Mouse (Mus musculus): ENCODE data around the gene Cdh12. TPM values are rescaled to one million over a fixed set of nuclear protein-coding genes. Genes with fewer than 3 reads are reported as not detected.

Cdh12 gene
- polyA plus RNA-seq (2012; rRNA removed; ENCODE audit: low replicate concordance): not detected in 2 replicates

DNA sequence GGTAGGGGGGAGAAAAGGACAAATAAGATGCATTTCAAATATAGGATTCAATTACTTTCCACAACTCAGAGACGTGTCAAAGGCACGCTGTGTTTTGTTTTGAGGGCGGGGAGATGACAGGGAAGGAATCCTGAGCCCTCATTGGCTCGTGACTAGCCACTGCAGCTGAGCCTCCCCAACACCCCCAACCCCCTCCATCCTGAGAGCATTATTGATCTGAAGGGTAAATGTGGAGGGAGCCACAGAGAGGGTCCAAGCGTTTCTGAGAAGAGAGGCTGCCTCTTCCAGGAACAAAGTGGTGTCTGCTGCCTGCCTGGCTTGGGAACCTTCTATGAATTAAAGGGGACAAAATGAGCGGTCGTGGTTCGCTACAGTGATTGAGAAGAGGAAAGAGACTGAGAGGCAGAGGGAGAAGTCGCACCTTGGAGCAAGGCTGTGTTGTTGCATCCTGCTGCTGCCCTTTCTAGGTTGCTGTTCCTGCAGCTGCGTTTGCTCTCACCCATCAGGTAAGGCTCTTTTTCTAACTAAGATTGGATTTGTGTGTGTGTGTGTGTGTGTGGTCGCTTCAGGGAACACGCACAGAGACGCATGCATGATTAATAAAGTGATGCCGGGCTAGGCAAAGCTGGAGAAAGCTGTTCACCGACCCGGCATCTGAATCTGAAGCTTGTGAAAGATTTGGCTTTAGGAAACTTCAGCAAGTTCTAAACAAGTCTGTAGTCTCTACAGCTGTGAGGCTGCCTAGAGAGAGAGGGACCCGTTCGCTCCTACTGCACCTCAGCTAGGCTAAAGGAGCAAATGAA, at the start of gene Cdh12:
Gene Cdh12 (plus strand): TSS at position 405 of the 803 bp plus-strand sequence.

DNA sequence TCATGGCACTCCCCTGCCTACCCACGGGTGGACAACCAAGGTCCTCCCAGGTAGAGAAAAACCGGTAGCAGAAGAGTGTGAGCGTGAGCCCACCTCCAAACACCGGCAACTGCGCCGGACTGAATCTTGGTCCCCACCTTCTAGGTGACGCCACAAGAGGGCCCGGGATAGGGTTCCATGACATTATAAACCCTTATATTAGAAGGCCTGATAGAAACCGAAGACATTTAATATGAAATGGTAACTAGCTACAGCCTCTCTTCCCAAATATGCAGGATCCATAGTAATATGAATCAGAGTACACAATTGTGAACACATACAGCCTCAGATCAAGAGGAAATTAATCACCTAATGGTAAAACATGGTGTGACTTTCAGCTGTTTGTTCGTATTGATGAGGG, 217.6 kb downstream of the Cdh12 start, which contains the start of gene Acot10:
Gene Acot10 (minus strand): TSS at position 101 of the 400 bp plus-strand sequence.

Other genes starting within 250 kb of the Cdh12 start
- gene Acot10, start 217.5 kb downstream of the Cdh12 start, polyA plus RNA-seq (2012; rRNA removed; ENCODE audit: low replicate concordance): not detected in 2 replicates

Data from duodenum, adult 2 months (tissue).